Mouse (Mus musculus) heart, embryonic 14.5 days (tissue): ENCODE data around the gene Lrrtm1. TPM values are rescaled to one million over a fixed set of nuclear protein-coding genes. Genes with fewer than 3 reads are reported as not detected.

Source experiments
- ATAC-seq: fragments of 200-750 bp; cut with Nextera tagmentation; 2 replicates; pipeline ENCODE4 v1.8.0; 2017; ENCODE audit warnings: low read depth, moderate TSS enrichment; ENCODE audit not compliant: insufficient number of reproducible peaks, insufficient read depth, low FRiP score
- H3K27ac ChIP-seq, 2 experiments: fragments of 200-500 bp in 1 of 2; fragments of 300-500 bp in 1 of 2; sonication (generic) in 1 of 2; replicated peaks in 1 of 2; 2 replicates each; pipeline ENCODE4 v1.5.1; 2012 to 2014; ENCODE audit warnings: low read depth in 2 of 2, low read length in 2 of 2, control low read depth in 1 of 2, mild to moderate bottlenecking in 1 of 2, mixed read lengths in 1 of 2; ENCODE audit not compliant: control insufficient read depth in 1 of 2, insufficient read depth in 1 of 2
- H3K27me3 ChIP-seq: fragments of 300-500 bp; sonication (generic); 2 replicates; pipeline ENCODE4 v1.6.1; 2014; ENCODE audit warnings: mild to moderate bottlenecking, low read length, control low read depth; ENCODE audit not compliant: control insufficient read depth, insufficient read depth
- H3K36me3 ChIP-seq: fragments of 300-500 bp; sonication (generic); 2 replicates; pipeline ENCODE4 v1.6.1; 2014; ENCODE audit warnings: mild to moderate bottlenecking, control low read depth, low read length, mixed read lengths; ENCODE audit not compliant: control insufficient read depth, insufficient read depth
- H3K4me1 ChIP-seq, 2 experiments: fragments of 200-500 bp in 1 of 2; fragments of 300-500 bp in 1 of 2; sonication (generic) in 1 of 2; 2 replicates each; pipeline ENCODE4 v1.6.1; 2012 to 2014; ENCODE audit warnings: low read length in 2 of 2, control low read depth in 1 of 2, mixed read lengths in 1 of 2; ENCODE audit not compliant: control insufficient read depth in 2 of 2, insufficient read depth in 2 of 2
- H3K4me2 ChIP-seq: fragments of 300-500 bp; sonication (generic); 2 replicates; pipeline ENCODE4 v1.6.1; 2014; ENCODE audit warnings: mild to moderate bottlenecking, low read length
- H3K4me3 ChIP-seq, 2 experiments: fragments of 200-500 bp in 1 of 2; fragments of 300-500 bp in 1 of 2; sonication (generic) in 1 of 2; 2 replicates each; pipeline ENCODE4 v1.5.1; 2012 to 2014; ENCODE audit warnings: low read length in 2 of 2, mild to moderate bottlenecking in 2 of 2, control low read depth in 1 of 2, low read depth in 1 of 2, moderate library complexity in 1 of 2; ENCODE audit not compliant: control insufficient read depth in 1 of 2, insufficient read depth in 1 of 2
- H3K9ac ChIP-seq: fragments of 300-500 bp; sonication (generic); 2 replicates; pipeline ENCODE4 v1.6.1; 2014; ENCODE audit warnings: mild to moderate bottlenecking, low read length
- H3K9me3 ChIP-seq: fragments of 300-500 bp; sonication (generic); 2 replicates; pipeline ENCODE4 v1.6.1; 2016; ENCODE audit warnings: low read length, control low read depth; ENCODE audit not compliant: control insufficient read depth
- WGBS: fragments of 180-500 bp; shearing (Covaris S2); extraction: QIAGEN DNeasy Blood & Tissue Kit; methylation state at CpG from one replicate; pipeline ENCODE4 v1.1.7; 2014; 5-methylcytosine and 5-hydroxymethylcytosine counted together
- polyA plus RNA-seq: library from polyadenylated mRNA; unstranded; fragments of >200 nt; fragmentation: Nextera tagmentation; extraction: Ambion mirVana; gene quantifications from 2 replicates; pipeline ENCODE4 v1.2.1, GENCODE M21; 2014

The Lrrtm1 gene
- polyA plus RNA-seq, 1 experiment from 2014 or later: 1.1 TPM

- Histone ChIP-seq H3K4me2 (no peak overlapping the region), H3K9ac (no peak overlapping the region), H3K27ac (no peak overlapping the region), H3K4me3 (no peak overlapping the region), H3K9me3 (no peaks in the 10 kb centered on the region), H3K27me3 (no peaks in the 10 kb centered on the region), H3K4me1 (peaks cover 0 to 2% of the 10 kb centered on the region in 2 experiments; a peak in 1 of 4 replicates), H3K36me3 (no peaks in the 10 kb centered on the region)
- no peak for ATAC-seq
Observed at GRCm38 (mm10) chr6:77218875-77219274, 23.6 kb upstream of the Lrrtm1 start.

- no peaks in the 10 kb centered on the region for H3K36me3 ChIP-seq
- 80% methylated on average over 4 of the region's 4 CpGs for WGBS
Observed at GRCm38 (mm10) chr6:77220776-77221175, 21.7 kb upstream of the Lrrtm1 start.

GRCm38 (mm10) chr6:77222849-77223638 lies 19.4 kb upstream of the Lrrtm1 start:
- WGBS: 69% methylated on average over 16 of the region's 16 CpGs
- no peak overlapping the region for H3K9ac ChIP-seq

More at GRCm38 (mm10) chr6:77220776-77221175, 21.7 kb upstream of the Lrrtm1 start:
- Histone ChIP-seq H3K9ac (no peak overlapping the region), H3K9me3 (no peaks in the 10 kb centered on the region), H3K27ac (no peak overlapping the region), H3K4me2 (no peak overlapping the region), H3K27me3 (no peaks in the 10 kb centered on the region), H3K4me3 (no peak overlapping the region), H3K4me1 (peaks cover 0 to 2% of the 10 kb centered on the region in 2 experiments; a peak in 1 of 4 replicates)
- no peak for ATAC-seq

GRCm38 (mm10) chr6:77240426-77240825 lies 2.1 kb upstream of the Lrrtm1 start:
- Histone ChIP-seq H3K27me3 (peaks cover 44% of the 10 kb centered on the region), H3K27ac (no peak overlapping the region), H3K36me3 (no peaks in the 10 kb centered on the region), H3K4me3 (no peak overlapping the region), H3K9ac (no peak overlapping the region), H3K9me3 (no peaks in the 10 kb centered on the region), H3K4me2 (no peak overlapping the region), H3K4me1 (peaks cover 0 to 11% of the 10 kb centered on the region in 2 experiments; a peak in 3 of 4 replicates)
- 37% methylated on average over 1 of the region's 1 CpGs for WGBS
- ATAC-seq: no peak

More at GRCm38 (mm10) chr6:77222849-77223638, 19.4 kb upstream of the Lrrtm1 start:
- H3K4me3 ChIP-seq: no peak overlapping the region
- no peak for ATAC-seq
- no peak overlapping the region for H3K4me2 ChIP-seq
- no peaks in the 10 kb centered on the region for H3K9me3 ChIP-seq
- peaks cover 0 to 2% of the 10 kb centered on the region in 2 experiments; a peak in 1 of 4 replicates for H3K4me1 ChIP-seq
- H3K27ac ChIP-seq: no peak overlapping the region
- H3K36me3 ChIP-seq: no peaks in the 10 kb centered on the region
- no peaks in the 10 kb centered on the region for H3K27me3 ChIP-seq

GRCm38 (mm10) chr6:77243541-77244231 lies 1.2 kb downstream of the Lrrtm1 start:
- no peak for ATAC-seq
- H3K4me3 ChIP-seq: peak overlapping the region; percentile 39 to 42
- H3K4me2 ChIP-seq: peak overlapping the region; percentile 78
- WGBS: under 1% methylated on average over 41 of the region's 43 CpGs
- no peaks in the 10 kb centered on the region for H3K36me3 ChIP-seq
- H3K27ac ChIP-seq: no peak overlapping the region
- H3K27me3 ChIP-seq: peaks cover 76% of the 10 kb centered on the region
- no peak overlapping the region for H3K9ac ChIP-seq
- H3K4me1 ChIP-seq: peaks cover 0 to 11% of the 10 kb centered on the region in 2 experiments; a peak in 3 of 4 replicates
- H3K9me3 ChIP-seq: no peaks in the 10 kb centered on the region

GRCm38 (mm10) chr6:77253480-77253879 lies 11.0 kb downstream of the Lrrtm1 start:
- H3K4me2 ChIP-seq: no peak overlapping the region
- H3K27me3 ChIP-seq: 0 out of 2 replicates have a peak, but pooled peaks cover 4% of the 10 kb centered on the region
- no peaks in the 10 kb centered on the region for H3K4me1 ChIP-seq
- H3K36me3 ChIP-seq: no peaks in the 10 kb centered on the region
- H3K9me3 ChIP-seq: no peaks in the 10 kb centered on the region
- no peak for ATAC-seq
- H3K27ac ChIP-seq: no peak overlapping the region
- 67% methylated on average over 5 of the region's 5 CpGs for WGBS
- no peak overlapping the region for H3K4me3 ChIP-seq
- no peak overlapping the region for H3K9ac ChIP-seq

GRCm38 (mm10) chr6:77256348-77256747 lies 13.9 kb downstream of the Lrrtm1 start:
- Histone ChIP-seq H3K27ac (no peak overlapping the region), H3K27me3 (no peaks in the 10 kb centered on the region), H3K4me2 (no peak overlapping the region), H3K4me1 (no peaks in the 10 kb centered on the region), H3K4me3 (no peak overlapping the region), H3K9ac (no peak overlapping the region), H3K9me3 (no peaks in the 10 kb centered on the region), H3K36me3 (no peaks in the 10 kb centered on the region)
- WGBS: 82% methylated on average over 4 of the region's 4 CpGs
- no peak for ATAC-seq
